Mouse (Mus musculus): ENCODE measurements around the gene Scaf4.

DNA sequence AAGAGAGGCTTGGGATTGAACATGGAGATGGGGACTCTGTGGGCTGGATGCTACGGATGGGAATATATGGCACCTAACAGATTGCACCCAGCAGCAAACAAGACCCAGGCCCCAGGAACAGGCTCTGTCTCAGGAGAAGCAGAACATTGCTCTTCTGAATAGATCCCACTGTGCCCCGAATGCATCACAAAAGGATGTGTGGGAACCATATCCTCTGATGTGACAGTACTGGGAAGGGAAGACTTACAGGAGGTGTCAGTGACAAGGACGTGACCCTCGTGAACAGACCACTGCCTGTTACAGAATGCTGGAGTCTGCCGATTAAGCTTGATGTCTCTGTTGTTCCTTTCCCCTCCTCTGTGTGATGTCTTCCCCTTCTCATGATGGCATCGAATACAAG lies 48.2 kb upstream of the Scaf4 start:
- TF ChIP-seq CTCF (IDR thresholded peaks at IDR 0.05; ENCODE audit: low read depth): no peak
- TF ChIP-seq EP300 (IDR thresholded peaks at IDR 0.05; ENCODE audit: low read depth): no peak
